Mouse (Mus musculus): ENCODE data around the gene Rab12. TPM values are rescaled to one million over a fixed set of nuclear protein-coding genes. Genes with fewer than 3 reads are reported as not detected.
A peak's percentile ranks its signal among the peaks of the same experiment; 100 is the strongest.

The Rab12 gene
- polyA plus RNA-seq, 1 experiment from 2014 or later = 51.6 TPM

DNA sequence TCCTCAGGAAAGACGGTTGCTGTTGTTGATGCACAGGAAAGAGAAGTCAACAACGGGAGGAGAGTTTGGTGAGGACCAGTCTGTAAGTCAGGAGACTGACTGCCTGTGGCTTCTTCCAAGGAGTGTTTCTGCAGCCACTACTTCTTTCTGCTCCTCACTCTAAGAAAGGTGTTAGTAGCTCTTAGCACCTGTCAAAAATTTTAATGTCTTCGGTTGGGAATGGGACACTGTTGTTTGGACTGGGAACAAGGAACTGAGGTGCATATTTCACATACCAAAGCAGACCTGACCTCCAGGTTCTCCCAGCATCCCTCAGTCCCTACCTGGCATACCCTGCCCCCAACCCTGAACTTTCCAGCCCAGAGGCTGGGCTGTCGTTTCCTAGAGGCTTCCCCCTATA is 48.3 kb downstream of the Rab12 start:
- Histone ChIP-seq H3K36me3 (ENCODE audit: control insufficient read depth, insufficient read depth, low read length) (no peaks in the 10 kb centered on the region), H3K4me1 (ENCODE audit: control insufficient read depth, insufficient read depth, low read length) (no peaks in the 10 kb centered on the region), H3K27ac (ENCODE audit: low read depth, low read length) (no peak overlapping the region), H3K27me3 (ENCODE audit: control insufficient read depth, insufficient read depth, low read length) (no peaks in the 10 kb centered on the region), H3K9ac (ENCODE audit: low read depth, low read length) (no peak overlapping the region), H3K4me2 (no peak overlapping the region), H3K4me3 (ENCODE audit: low read depth, low read length) (no peak overlapping the region), H3K9me3 (replicated peaks; ENCODE audit: control insufficient read depth, low read length) (no peaks in the 10 kb centered on the region)
- WGBS (ENCODE audit: insufficient replicate concordance) = 63% methylated on average over 4 of the region's 4 CpGs
- ATAC-seq (replicated peaks; ENCODE audit: insufficient number of reproducible peaks, low FRiP score, low TSS enrichment) = no peak

- Histone ChIP-seq H3K27ac (ENCODE audit: low read depth, low read length) (no peak overlapping the region), H3K9ac (ENCODE audit: low read depth, low read length) (no peak overlapping the region), H3K27me3 (ENCODE audit: control insufficient read depth, insufficient read depth, low read length) (no peaks in the 10 kb centered on the region), H3K4me2 (no peak overlapping the region), H3K9me3 (replicated peaks; ENCODE audit: control insufficient read depth, low read length) (no peaks in the 10 kb centered on the region), H3K4me1 (ENCODE audit: control insufficient read depth, insufficient read depth, low read length) (no peaks in the 10 kb centered on the region), H3K36me3 (ENCODE audit: control insufficient read depth, insufficient read depth, low read length) (no peaks in the 10 kb centered on the region), H3K4me3 (ENCODE audit: low read depth, low read length) (no peak overlapping the region)
- no peak for ATAC-seq (replicated peaks; ENCODE audit: insufficient number of reproducible peaks, low FRiP score, low TSS enrichment)
- WGBS (ENCODE audit: insufficient replicate concordance) = 37% methylated on average over 8 of the region's 8 CpGs
These were observed 49.5 kb downstream of the Rab12 start for GRCm38 (mm10) chr17:66470020-66470419.

- 78% methylated on average over 1 of the region's 1 CpGs for WGBS (ENCODE audit: insufficient replicate concordance)
- Histone ChIP-seq H3K9ac (ENCODE audit: low read depth, low read length) (no peak overlapping the region), H3K27me3 (ENCODE audit: control insufficient read depth, insufficient read depth, low read length) (peaks cover 7% of the 10 kb centered on the region; the same call in 1 of the 2 replicates), H3K4me2 (no peak overlapping the region), H3K4me3 (ENCODE audit: low read depth, low read length) (no peak overlapping the region), H3K9me3 (replicated peaks; ENCODE audit: control insufficient read depth, low read length) (no peaks in the 10 kb centered on the region), H3K4me1 (ENCODE audit: control insufficient read depth, insufficient read depth, low read length) (no peaks in the 10 kb centered on the region), H3K27ac (ENCODE audit: low read depth, low read length) (no peak overlapping the region), H3K36me3 (ENCODE audit: control insufficient read depth, insufficient read depth, low read length) (no peaks in the 10 kb centered on the region)
- ATAC-seq (replicated peaks; ENCODE audit: insufficient number of reproducible peaks, low FRiP score, low TSS enrichment) = no peak
These were observed 62.3 kb downstream of the Rab12 start for GRCm38 (mm10) chr17:66457278-66457677.

DNA sequence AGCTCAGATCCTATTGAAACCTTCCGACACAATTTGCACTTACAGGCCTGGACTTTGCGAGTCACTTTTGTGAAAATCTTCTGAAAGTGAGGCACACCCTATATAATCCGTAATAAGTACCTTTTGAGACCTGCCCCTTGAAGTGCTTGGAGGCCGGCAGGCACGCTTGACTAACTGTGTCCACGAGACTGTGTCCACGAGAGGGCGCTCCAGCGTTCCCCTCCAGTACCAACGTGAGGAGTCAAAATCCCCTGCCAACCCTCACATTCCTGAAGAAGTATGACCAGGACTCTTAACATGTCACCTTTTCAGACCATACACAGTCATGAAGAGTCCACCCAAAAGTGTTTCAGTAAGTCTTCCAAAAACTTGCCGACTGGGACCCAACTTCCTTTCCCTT is 68.4 kb downstream of the Rab12 start:
- no peaks in the 10 kb centered on the region for H3K36me3 ChIP-seq (ENCODE audit: control insufficient read depth, insufficient read depth, low read length)
- H3K9ac ChIP-seq (ENCODE audit: low read depth, low read length) = no peak overlapping the region
- H3K27me3 ChIP-seq (ENCODE audit: control insufficient read depth, insufficient read depth, low read length) = peaks cover 36% of the 10 kb centered on the region
- peak overlapping the region; percentile 61; the same call in 1 of the 2 replicates for H3K4me3 ChIP-seq (ENCODE audit: low read depth, low read length)
- H3K4me2 ChIP-seq = peak overlapping the region; percentile 83
- WGBS (ENCODE audit: insufficient replicate concordance) = 3% methylated on average over 11 of the region's 11 CpGs
- no peaks in the 10 kb centered on the region for H3K9me3 ChIP-seq (replicated peaks; ENCODE audit: control insufficient read depth, low read length)
- ATAC-seq (replicated peaks; ENCODE audit: insufficient number of reproducible peaks, low FRiP score, low TSS enrichment) = no peak
- no peak overlapping the region for H3K27ac ChIP-seq (ENCODE audit: low read depth, low read length)
- H3K4me1 ChIP-seq (ENCODE audit: control insufficient read depth, insufficient read depth, low read length) = peaks cover 12% of the 10 kb centered on the region; the same call in 1 of the 2 replicates

- ATAC-seq (replicated peaks; ENCODE audit: insufficient number of reproducible peaks, low FRiP score, low TSS enrichment) = no peak
- 4% methylated on average over 18 of the region's 18 CpGs for WGBS (ENCODE audit: insufficient replicate concordance)
These were observed 68.9 kb downstream of the Rab12 start for GRCm38 (mm10) chr17:66450526-66451070.

DNA sequence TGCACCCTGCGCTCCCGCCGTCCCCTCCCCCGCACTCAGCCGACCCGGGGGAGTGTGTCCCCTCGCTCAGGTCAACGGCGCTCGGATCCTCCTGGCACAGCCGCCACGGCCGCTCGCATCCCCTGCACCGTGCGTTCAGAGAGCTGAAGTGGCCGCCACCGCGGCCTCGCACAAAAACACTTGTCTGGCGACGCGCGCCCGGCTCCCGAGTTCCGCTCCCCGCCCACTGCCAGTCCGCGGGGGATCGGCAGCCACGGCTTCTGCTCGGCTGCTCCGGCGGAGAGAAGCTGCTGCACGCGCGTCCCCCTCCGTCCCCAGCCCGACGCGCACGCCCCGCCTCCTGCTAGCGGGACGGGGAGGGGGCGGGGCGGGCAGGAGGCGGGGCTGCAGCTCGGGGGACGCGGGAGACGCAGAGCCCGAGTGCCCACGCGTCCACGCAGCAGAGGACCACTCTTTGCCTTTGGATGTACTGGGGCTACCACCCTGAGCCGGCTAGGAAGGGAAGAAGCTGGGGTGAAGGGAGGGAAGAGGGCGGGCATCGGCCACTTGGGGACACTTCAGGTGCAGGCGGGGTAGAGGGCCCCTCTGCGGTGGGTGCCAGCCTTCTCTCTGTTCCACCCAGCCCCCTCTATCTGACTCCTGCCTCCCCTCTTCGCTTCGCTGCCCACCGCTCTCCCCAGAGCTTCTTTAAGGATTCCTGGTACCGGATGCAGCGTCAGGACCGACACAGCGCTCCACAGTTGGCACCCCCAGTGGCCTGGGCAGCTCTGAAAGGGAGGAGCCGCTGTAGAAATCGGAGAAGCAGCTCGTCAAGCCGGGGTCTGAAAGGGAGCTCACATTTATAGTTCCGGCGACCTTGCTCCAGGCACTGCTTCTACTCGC is 69.8 kb downstream of the Rab12 start, which contains the start of gene Mtcl1:
Gene Mtcl1 (minus strand): TSS at position 291 of the 882 bp plus-strand sequence.
- H3K4me2 ChIP-seq = peak within 1 kb of the TSS; percentile 83
- H3K36me3 ChIP-seq (ENCODE audit: control insufficient read depth, insufficient read depth, low read length) = no peaks in the 10 kb centered on the region
- no peaks in the 10 kb centered on the region for H3K9me3 ChIP-seq (replicated peaks; ENCODE audit: control insufficient read depth, low read length)
- ATAC-seq (replicated peaks; ENCODE audit: insufficient number of reproducible peaks, low FRiP score, low TSS enrichment) = peak; percentile 64
- WGBS (ENCODE audit: insufficient replicate concordance) = under 1% methylated on average over 74 of the region's 76 CpGs
- H3K4me1 ChIP-seq (ENCODE audit: control insufficient read depth, insufficient read depth, low read length) = peaks cover 12% of the 10 kb centered on the region; the same call in 1 of the 2 replicates
- peak within 1 kb of the TSS; percentile 68 for H3K9ac ChIP-seq (ENCODE audit: low read depth, low read length)
- H3K4me3 ChIP-seq (ENCODE audit: low read depth, low read length) = peak within 1 kb of the TSS; percentile 61
- H3K27ac ChIP-seq (ENCODE audit: low read depth, low read length) = no peak within 1 kb of the TSS
- peaks cover 36% of the 10 kb centered on the region for H3K27me3 ChIP-seq (ENCODE audit: control insufficient read depth, insufficient read depth, low read length)

More at GRCm38 (mm10) chr17:66450526-66451070, 68.9 kb downstream of the Rab12 start:
- Histone ChIP-seq H3K4me2 (peak overlapping the region; percentile 83), H3K36me3 (ENCODE audit: control insufficient read depth, insufficient read depth, low read length) (no peaks in the 10 kb centered on the region), H3K27me3 (ENCODE audit: control insufficient read depth, insufficient read depth, low read length) (peaks cover 36% of the 10 kb centered on the region), H3K4me1 (ENCODE audit: control insufficient read depth, insufficient read depth, low read length) (peaks cover 12% of the 10 kb centered on the region; the same call in 1 of the 2 replicates), H3K27ac (ENCODE audit: low read depth, low read length) (no peak overlapping the region), H3K9me3 (replicated peaks; ENCODE audit: control insufficient read depth, low read length) (no peaks in the 10 kb centered on the region), H3K4me3 (ENCODE audit: low read depth, low read length) (peak overlapping the region; percentile 61), H3K9ac (ENCODE audit: low read depth, low read length) (no peak overlapping the region)

GRCm38 (mm10) chr17:66448421-66449405 is 70.8 kb downstream of the Rab12 start:
- ATAC-seq (replicated peaks; ENCODE audit: insufficient number of reproducible peaks, low FRiP score, low TSS enrichment) = peak; percentile 28; the same call in 1 of the 2 replicates
- H3K4me3 ChIP-seq (ENCODE audit: low read depth, low read length) = peak overlapping the region; percentile 61
- no peak overlapping the region for H3K27ac ChIP-seq (ENCODE audit: low read depth, low read length)
- under 1% methylated on average over 102 of the region's 136 CpGs for WGBS (ENCODE audit: insufficient replicate concordance)
- H3K36me3 ChIP-seq (ENCODE audit: control insufficient read depth, insufficient read depth, low read length) = no peaks in the 10 kb centered on the region
- peak overlapping the region; percentile 68 for H3K9ac ChIP-seq (ENCODE audit: low read depth, low read length)
- no peaks in the 10 kb centered on the region for H3K9me3 ChIP-seq (replicated peaks; ENCODE audit: control insufficient read depth, low read length)
- H3K4me1 ChIP-seq (ENCODE audit: control insufficient read depth, insufficient read depth, low read length) = peaks cover 12% of the 10 kb centered on the region; the same call in 1 of the 2 replicates
- H3K4me2 ChIP-seq = peak overlapping the region; percentile 83
- H3K27me3 ChIP-seq (ENCODE audit: control insufficient read depth, insufficient read depth, low read length) = peaks cover 36% of the 10 kb centered on the region

DNA sequence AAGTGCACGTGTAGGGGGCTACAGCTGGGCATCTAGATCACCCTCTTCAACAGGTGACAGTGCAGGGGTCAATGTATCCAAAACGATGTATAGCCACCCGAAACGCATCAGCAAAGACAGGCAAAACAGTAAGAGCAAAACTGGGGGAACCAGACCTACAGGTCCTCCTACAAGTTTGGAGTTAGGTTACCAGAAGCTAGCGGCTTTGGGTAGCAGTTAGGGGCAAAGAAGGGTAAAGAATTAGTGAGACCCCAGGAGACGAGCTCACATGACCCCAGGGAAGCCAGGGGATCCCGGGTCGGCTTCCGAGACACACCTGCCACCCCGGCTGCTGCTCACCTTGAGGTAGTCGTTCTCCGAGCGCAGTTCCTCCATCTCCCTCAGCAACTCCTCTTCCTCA is 71.6 kb downstream of the Rab12 start:
- H3K9ac ChIP-seq (ENCODE audit: low read depth, low read length) = peak overlapping the region; percentile 68
- peak overlapping the region; percentile 61 for H3K4me3 ChIP-seq (ENCODE audit: low read depth, low read length)
- H3K4me2 ChIP-seq = peak overlapping the region; percentile 83
- no peaks in the 10 kb centered on the region for H3K36me3 ChIP-seq (ENCODE audit: control insufficient read depth, insufficient read depth, low read length)
- no peak for ATAC-seq (replicated peaks; ENCODE audit: insufficient number of reproducible peaks, low FRiP score, low TSS enrichment)
- H3K9me3 ChIP-seq (replicated peaks; ENCODE audit: control insufficient read depth, low read length) = no peaks in the 10 kb centered on the region
- 4% methylated on average over 13 of the region's 13 CpGs for WGBS (ENCODE audit: insufficient replicate concordance)
- peaks cover 12% of the 10 kb centered on the region; the same call in 1 of the 2 replicates for H3K4me1 ChIP-seq (ENCODE audit: control insufficient read depth, insufficient read depth, low read length)
- no peak overlapping the region for H3K27ac ChIP-seq (ENCODE audit: low read depth, low read length)
- peaks cover 35% of the 10 kb centered on the region for H3K27me3 ChIP-seq (ENCODE audit: control insufficient read depth, insufficient read depth, low read length)
